Mouse (Mus musculus): ENCODE results near the gene Tmem135. TPM values are rescaled to one million over a fixed set of nuclear protein-coding genes. Genes with fewer than 3 reads are reported as not detected.

Gene Tmem135
- polyA plus RNA-seq, 1 experiment = 13.1 TPM

- H3ac ChIP-seq (ENCODE audit: control insufficient read depth, insufficient read length) = no peak overlapping the region
- no peak overlapping the region for H3K4me3 ChIP-seq
- H3K36me3 ChIP-seq (ENCODE audit: control insufficient read depth, insufficient read depth) = no peaks in the 10 kb centered on the region
- H3K79me2 ChIP-seq (ENCODE audit: control insufficient read depth, insufficient read depth) = no peaks in the 10 kb centered on the region
- no peaks in the 10 kb centered on the region for H3K27me3 ChIP-seq (ENCODE audit: control insufficient read depth, insufficient read depth, insufficient read length)
- H3K4me2 ChIP-seq (ENCODE audit: low read depth) = no peak overlapping the region
- TF ChIP-seq CEBPB (IDR thresholded peaks at IDR 0.05; ENCODE audit: insufficient read depth, poor library complexity, severe bottlenecking) (no peak), POLR2AphosphoS2 (IDR thresholded peaks at IDR 0.05; ENCODE audit: insufficient read length, low read depth) (no peak), USF1 (IDR thresholded peaks at IDR 0.05; ENCODE audit: low read depth) (no peak), MYOD1 (IDR thresholded peaks at IDR 0.05; ENCODE audit: control insufficient read depth in 1 of 3, insufficient read length in 2 of 3, low read depth in 2 of 3) (no peak), SRF (IDR thresholded peaks at IDR 0.05; ENCODE audit: control insufficient read depth, insufficient read length, low read depth) (no peak), E2F4 (IDR thresholded peaks at IDR 0.05; ENCODE audit: insufficient read depth) (no peak), MYOG (IDR thresholded peaks at IDR 0.05; ENCODE audit: control insufficient read depth in 1 of 3, insufficient read depth in 1 of 3, insufficient read length in 2 of 3, low read depth in 2 of 3) (no peak), MAX (IDR thresholded peaks at IDR 0.05; ENCODE audit: low read depth) (no peak), REST (IDR thresholded peaks at IDR 0.05; ENCODE audit: insufficient read depth, insufficient read length) (no peak), TCF12 (IDR thresholded peaks at IDR 0.05; ENCODE audit: insufficient read depth, poor library complexity, severe bottlenecking) (no peak), TCF3 (IDR thresholded peaks at IDR 0.05; ENCODE audit: insufficient read length, low read depth) (no peak), POLR2A (IDR thresholded peaks at IDR 0.05; ENCODE audit: insufficient read length, low read depth) (no peak)
These were observed 220.1 kb downstream of the Tmem135 start for GRCm38 (mm10) chr7:89183928-89184327.

- no peak overlapping the region for H3K4me2 ChIP-seq (ENCODE audit: low read depth)
- no peak for TF ChIP-seq SRF (IDR thresholded peaks at IDR 0.05; ENCODE audit: control insufficient read depth, insufficient read length, low read depth)
- no peak for TF ChIP-seq MYOG (IDR thresholded peaks at IDR 0.05; ENCODE audit: control insufficient read depth in 1 of 3, insufficient read depth in 1 of 3, insufficient read length in 2 of 3, low read depth in 2 of 3)
- TF ChIP-seq MYOD1 (IDR thresholded peaks at IDR 0.05; ENCODE audit: control insufficient read depth in 1 of 3, insufficient read length in 2 of 3, low read depth in 2 of 3) = no peak
- no peak for TF ChIP-seq POLR2AphosphoS2 (IDR thresholded peaks at IDR 0.05; ENCODE audit: insufficient read length, low read depth)
- no peak for TF ChIP-seq REST (IDR thresholded peaks at IDR 0.05; ENCODE audit: insufficient read depth, insufficient read length)
- no peak for TF ChIP-seq MAX (IDR thresholded peaks at IDR 0.05; ENCODE audit: low read depth)
- no peak for TF ChIP-seq E2F4 (IDR thresholded peaks at IDR 0.05; ENCODE audit: insufficient read depth)
- TF ChIP-seq CEBPB (IDR thresholded peaks at IDR 0.05; ENCODE audit: insufficient read depth, poor library complexity, severe bottlenecking) = no peak
- TF ChIP-seq TCF12 (IDR thresholded peaks at IDR 0.05; ENCODE audit: insufficient read depth, poor library complexity, severe bottlenecking) = no peak
- no peak for TF ChIP-seq USF1 (IDR thresholded peaks at IDR 0.05; ENCODE audit: low read depth)
- no peak for TF ChIP-seq TCF3 (IDR thresholded peaks at IDR 0.05; ENCODE audit: insufficient read length, low read depth)
- TF ChIP-seq POLR2A (IDR thresholded peaks at IDR 0.05; ENCODE audit: insufficient read length, low read depth) = no peak
These were observed 221.1 kb downstream of the Tmem135 start for GRCm38 (mm10) chr7:89182943-89183342.

GRCm38 (mm10) chr7:89181285-89181684, 222.7 kb downstream of the Tmem135 start:
- H3K4me2 ChIP-seq (ENCODE audit: low read depth) = no peak overlapping the region
- H3K4me3 ChIP-seq = no peak overlapping the region
- H3K79me2 ChIP-seq (ENCODE audit: control insufficient read depth, insufficient read depth) = no peaks in the 10 kb centered on the region
- no peaks in the 10 kb centered on the region for H3K36me3 ChIP-seq (ENCODE audit: control insufficient read depth, insufficient read depth)
- H3ac ChIP-seq (ENCODE audit: control insufficient read depth, insufficient read length) = no peak overlapping the region
- no peak for TF ChIP-seq REST (IDR thresholded peaks at IDR 0.05; ENCODE audit: insufficient read depth, insufficient read length)
- no peak for TF ChIP-seq E2F4 (IDR thresholded peaks at IDR 0.05; ENCODE audit: insufficient read depth)
- no peak for TF ChIP-seq USF1 (IDR thresholded peaks at IDR 0.05; ENCODE audit: low read depth)
- TF ChIP-seq MYOD1 (IDR thresholded peaks at IDR 0.05; ENCODE audit: control insufficient read depth in 1 of 3, insufficient read length in 2 of 3, low read depth in 2 of 3) = peak in 2 of 3 experiments; percentile 0 to 5
- no peak for TF ChIP-seq MAX (IDR thresholded peaks at IDR 0.05; ENCODE audit: low read depth)
- no peaks in the 10 kb centered on the region for H3K27me3 ChIP-seq (ENCODE audit: control insufficient read depth, insufficient read depth, insufficient read length)

More at GRCm38 (mm10) chr7:89182943-89183342, 221.1 kb downstream of the Tmem135 start:
- no peaks in the 10 kb centered on the region for H3K36me3 ChIP-seq (ENCODE audit: control insufficient read depth, insufficient read depth)
- H3K4me3 ChIP-seq = no peak overlapping the region
- H3K79me2 ChIP-seq (ENCODE audit: control insufficient read depth, insufficient read depth) = no peaks in the 10 kb centered on the region
- H3K27me3 ChIP-seq (ENCODE audit: control insufficient read depth, insufficient read depth, insufficient read length) = no peaks in the 10 kb centered on the region
- H3ac ChIP-seq (ENCODE audit: control insufficient read depth, insufficient read length) = no peak overlapping the region

- Histone ChIP-seq H3K79me2 (ENCODE audit: control insufficient read depth, insufficient read depth) (no peaks in the 10 kb centered on the region), H3ac (ENCODE audit: control insufficient read depth, insufficient read length) (no peak overlapping the region), H3K36me3 (ENCODE audit: control insufficient read depth, insufficient read depth) (no peaks in the 10 kb centered on the region), H3K4me3 (no peak overlapping the region), H3K4me2 (ENCODE audit: low read depth) (peak overlapping the region; percentile 58), H3K27me3 (ENCODE audit: control insufficient read depth, insufficient read depth, insufficient read length) (no peaks in the 10 kb centered on the region)
- TF ChIP-seq MYOD1 (IDR thresholded peaks at IDR 0.05; ENCODE audit: control insufficient read depth in 1 of 3, insufficient read length in 2 of 3, low read depth in 2 of 3) = peak in 1 of 3 experiments; percentile 45
- no peak for TF ChIP-seq POLR2AphosphoS2 (IDR thresholded peaks at IDR 0.05; ENCODE audit: insufficient read length, low read depth)
- TF ChIP-seq CEBPB (IDR thresholded peaks at IDR 0.05; ENCODE audit: insufficient read depth, poor library complexity, severe bottlenecking) = 0 out of 2 replicates have a peak, but pooled peaks have one; percentile 18
These were observed 225.4 kb downstream of the Tmem135 start for GRCm38 (mm10) chr7:89178601-89179000.

DNA sequence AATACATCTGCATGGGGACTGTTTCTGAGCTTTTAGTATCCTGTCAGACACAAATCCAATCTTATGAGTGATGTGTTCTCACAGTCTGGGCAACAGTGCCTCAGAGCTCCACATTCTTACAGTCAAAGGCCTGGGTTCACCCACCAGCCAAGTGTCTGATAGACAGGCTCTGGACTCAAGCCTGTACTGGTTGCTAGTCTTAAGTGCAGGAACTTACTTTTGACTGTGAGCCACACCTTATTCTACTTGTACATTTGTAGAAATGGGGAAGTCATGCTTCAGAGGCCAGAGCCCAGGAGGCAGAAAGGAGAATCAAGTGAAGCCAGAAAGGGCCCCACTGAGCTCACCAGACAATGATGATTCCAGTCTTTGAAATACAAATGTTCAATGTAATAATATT, 226.1 kb downstream of the Tmem135 start:
- Histone ChIP-seq H3K27me3 (ENCODE audit: control insufficient read depth, insufficient read depth, insufficient read length) (no peaks in the 10 kb centered on the region), H3ac (ENCODE audit: control insufficient read depth, insufficient read length) (no peak overlapping the region), H3K36me3 (ENCODE audit: control insufficient read depth, insufficient read depth) (no peaks in the 10 kb centered on the region), H3K4me2 (ENCODE audit: low read depth) (no peak overlapping the region), H3K4me3 (no peak overlapping the region), H3K79me2 (ENCODE audit: control insufficient read depth, insufficient read depth) (no peaks in the 10 kb centered on the region)
- TF ChIP-seq POLR2AphosphoS2 (IDR thresholded peaks at IDR 0.05; ENCODE audit: insufficient read length, low read depth) = no peak
- TF ChIP-seq USF1 (IDR thresholded peaks at IDR 0.05; ENCODE audit: low read depth) = no peak
- TF ChIP-seq E2F4 (IDR thresholded peaks at IDR 0.05; ENCODE audit: insufficient read depth) = no peak
- no peak for TF ChIP-seq SRF (IDR thresholded peaks at IDR 0.05; ENCODE audit: control insufficient read depth, insufficient read length, low read depth)
